Mouse (Mus musculus): ENCODE data around the gene Usp2. TPM values are rescaled to one million over a fixed set of nuclear protein-coding genes. Genes with fewer than 3 reads are reported as not detected.

Usp2 gene
- polyA plus RNA-seq, 1 experiment from 2014 or later: 14.6 TPM

Other genes starting within 250 kb of the Usp2 start
- gene Thy1, start 23.6 kb upstream of the Usp2 start, polyA plus RNA-seq (2015; fragmentation: Nextera tagmentation; extraction: Ambion mirVana): 4.3 and 5.6 TPM in 2 replicates
- 0.21 and 0.39 TPM in 2 replicates for gene Mfrp, start 34.7 kb downstream of the Usp2 start, polyA plus RNA-seq (2015; fragmentation: Nextera tagmentation; extraction: Ambion mirVana)
- 1.5 and 2.8 TPM in 2 replicates for gene C1qtnf5, start 40.2 kb downstream of the Usp2 start, polyA plus RNA-seq (2015; fragmentation: Nextera tagmentation; extraction: Ambion mirVana)
- 0.30 and 0.48 TPM in 2 replicates for gene Gm49380, start 46.5 kb downstream of the Usp2 start, polyA plus RNA-seq (2015; fragmentation: Nextera tagmentation; extraction: Ambion mirVana)
- 73.3 and 80.1 TPM in 2 replicates for gene Rnf26, start 46.5 kb downstream of the Usp2 start, polyA plus RNA-seq (2015; fragmentation: Nextera tagmentation; extraction: Ambion mirVana)
- gene Mcam, start 67.4 kb downstream of the Usp2 start, polyA plus RNA-seq (2015; fragmentation: Nextera tagmentation; extraction: Ambion mirVana): 25.6 and 28.9 TPM in 2 replicates
- 17.3 and 19.5 TPM in 2 replicates for gene Cbl, start 167.0 kb downstream of the Usp2 start, polyA plus RNA-seq (2015; fragmentation: Nextera tagmentation; extraction: Ambion mirVana)
- not detected in 2 replicates for gene Ccdc153, start 173.7 kb downstream of the Usp2 start, polyA plus RNA-seq (2015; fragmentation: Nextera tagmentation; extraction: Ambion mirVana)
- 0.37 TPM in 1 of 2 replicates, not detected in the other for gene Pdzd3, start 184.4 kb downstream of the Usp2 start, polyA plus RNA-seq (2015; fragmentation: Nextera tagmentation; extraction: Ambion mirVana)
- gene Nlrx1, start 201.6 kb downstream of the Usp2 start, polyA plus RNA-seq (2015; fragmentation: Nextera tagmentation; extraction: Ambion mirVana): 8.2 and 9.8 TPM in 2 replicates
- 6.1 and 6.5 TPM in 2 replicates for gene Abcg4, start 221.6 kb downstream of the Usp2 start, polyA plus RNA-seq (2015; fragmentation: Nextera tagmentation; extraction: Ambion mirVana)
- 27.9 and 30.6 TPM in 2 replicates for gene Hinfp, start 238.7 kb downstream of the Usp2 start, polyA plus RNA-seq (2015; fragmentation: Nextera tagmentation; extraction: Ambion mirVana)

Data from embryonic facial prominence, embryonic 13.5 days (tissue).